Mouse (Mus musculus): ENCODE results near the gene Tent2. TPM values are rescaled to one million over a fixed set of nuclear protein-coding genes. Genes with fewer than 3 reads are reported as not detected.
A peak's percentile ranks its signal among the peaks of the same experiment; 100 is the strongest.
"Not testable (repeated sequence)": the region's sequence is repeated elsewhere in the genome, so short reads cannot be mapped to it uniquely, and the experiment has no call there.

Gene Tent2
- 45.7 and 97.1 TPM in 2 replicates for total RNA-seq (2017)

- ATAC-seq (replicated peaks in 1 of 2; ENCODE audit: insufficient read depth in 1 of 2, low FRiP score in 2 of 2, low TSS enrichment in 1 of 2, low read depth in 1 of 2, poor library complexity in 2 of 2, severe bottlenecking in 2 of 2) = peak; percentile 96 to 99
Measured at GRCm38 (mm10) chr13:93191831-93192645, at the start of gene Tent2. Gene Tent2 (minus strand): TSS chr13:93192385.

GRCm38 (mm10) chr13:93241180-93241579 is 49.0 kb upstream of the Tent2 start:
- no peak for ATAC-seq (replicated peaks in 1 of 2; ENCODE audit: insufficient read depth in 1 of 2, low FRiP score in 2 of 2, low TSS enrichment in 1 of 2, low read depth in 1 of 2, poor library complexity in 2 of 2, severe bottlenecking in 2 of 2)

- no peak for ATAC-seq (replicated peaks in 1 of 2; ENCODE audit: insufficient read depth in 1 of 2, low FRiP score in 2 of 2, low TSS enrichment in 1 of 2, low read depth in 1 of 2, poor library complexity in 2 of 2, severe bottlenecking in 2 of 2)
Measured at GRCm38 (mm10) chr13:93239561-93239960, 47.4 kb upstream of the Tent2 start.

GRCm38 (mm10) chr13:93239134-93239533 is 46.9 kb upstream of the Tent2 start:
- no peak for ATAC-seq (replicated peaks in 1 of 2; ENCODE audit: insufficient read depth in 1 of 2, low FRiP score in 2 of 2, low TSS enrichment in 1 of 2, low read depth in 1 of 2, poor library complexity in 2 of 2, severe bottlenecking in 2 of 2)

- ATAC-seq (replicated peaks in 1 of 2; ENCODE audit: insufficient read depth in 1 of 2, low FRiP score in 2 of 2, low TSS enrichment in 1 of 2, low read depth in 1 of 2, poor library complexity in 2 of 2, severe bottlenecking in 2 of 2) = peak; percentile 46 to 51; a peak in 1 of 4 replicates
Measured at GRCm38 (mm10) chr13:93237677-93238398, 45.7 kb upstream of the Tent2 start.

- ATAC-seq (replicated peaks in 1 of 2; ENCODE audit: insufficient read depth in 1 of 2, low FRiP score in 2 of 2, low TSS enrichment in 1 of 2, low read depth in 1 of 2, poor library complexity in 2 of 2, severe bottlenecking in 2 of 2) = no peak
Measured at GRCm38 (mm10) chr13:93234267-93235039, 42.3 kb upstream of the Tent2 start.

GRCm38 (mm10) chr13:93232335-93232734 is 40.1 kb upstream of the Tent2 start:
- ATAC-seq (replicated peaks in 1 of 2; ENCODE audit: insufficient read depth in 1 of 2, low FRiP score in 2 of 2, low TSS enrichment in 1 of 2, low read depth in 1 of 2, poor library complexity in 2 of 2, severe bottlenecking in 2 of 2) = no peak

- ATAC-seq (replicated peaks in 1 of 2; ENCODE audit: insufficient read depth in 1 of 2, low FRiP score in 2 of 2, low TSS enrichment in 1 of 2, low read depth in 1 of 2, poor library complexity in 2 of 2, severe bottlenecking in 2 of 2) = peak; percentile 92
Measured at GRCm38 (mm10) chr13:93231016-93231415, 38.8 kb upstream of the Tent2 start.

GRCm38 (mm10) chr13:93211741-93212140 is 19.6 kb upstream of the Tent2 start:
- no peak for ATAC-seq (replicated peaks in 1 of 2; ENCODE audit: insufficient read depth in 1 of 2, low FRiP score in 2 of 2, low TSS enrichment in 1 of 2, low read depth in 1 of 2, poor library complexity in 2 of 2, severe bottlenecking in 2 of 2)

- ATAC-seq (replicated peaks in 1 of 2; ENCODE audit: insufficient read depth in 1 of 2, low FRiP score in 2 of 2, low TSS enrichment in 1 of 2, low read depth in 1 of 2, poor library complexity in 2 of 2, severe bottlenecking in 2 of 2) = no peak
Measured at GRCm38 (mm10) chr13:93192646-93193026, 451 bp upstream of the Tent2 start.

- ATAC-seq (replicated peaks in 1 of 2; ENCODE audit: insufficient read depth in 1 of 2, low FRiP score in 2 of 2, low TSS enrichment in 1 of 2, low read depth in 1 of 2, poor library complexity in 2 of 2, severe bottlenecking in 2 of 2) = no peak
Measured at GRCm38 (mm10) chr13:93189416-93189815, 2.8 kb downstream of the Tent2 start.

- no peak for ATAC-seq (replicated peaks in 1 of 2; ENCODE audit: insufficient read depth in 1 of 2, low FRiP score in 2 of 2, low TSS enrichment in 1 of 2, low read depth in 1 of 2, poor library complexity in 2 of 2, severe bottlenecking in 2 of 2)
Measured at GRCm38 (mm10) chr13:93188738-93189137, 3.4 kb downstream of the Tent2 start.

GRCm38 (mm10) chr13:93187792-93188191 is 4.4 kb downstream of the Tent2 start:
- not testable (repeated sequence) for ATAC-seq (replicated peaks in 1 of 2; ENCODE audit: insufficient read depth in 1 of 2, low FRiP score in 2 of 2, low TSS enrichment in 1 of 2, low read depth in 1 of 2, poor library complexity in 2 of 2, severe bottlenecking in 2 of 2)

GRCm38 (mm10) chr13:93180351-93180750 is 11.8 kb downstream of the Tent2 start:
- ATAC-seq (replicated peaks in 1 of 2; ENCODE audit: insufficient read depth in 1 of 2, low FRiP score in 2 of 2, low TSS enrichment in 1 of 2, low read depth in 1 of 2, poor library complexity in 2 of 2, severe bottlenecking in 2 of 2) = no peak

GRCm38 (mm10) chr13:93179522-93179921 is 12.7 kb downstream of the Tent2 start:
- peak in 1 of 2 experiments; percentile 48; a peak in 1 of 4 replicates for ATAC-seq (replicated peaks in 1 of 2; ENCODE audit: insufficient read depth in 1 of 2, low FRiP score in 2 of 2, low TSS enrichment in 1 of 2, low read depth in 1 of 2, poor library complexity in 2 of 2, severe bottlenecking in 2 of 2)

- ATAC-seq (replicated peaks in 1 of 2; ENCODE audit: insufficient read depth in 1 of 2, low FRiP score in 2 of 2, low TSS enrichment in 1 of 2, low read depth in 1 of 2, poor library complexity in 2 of 2, severe bottlenecking in 2 of 2) = no peak
Measured at GRCm38 (mm10) chr13:93177571-93177970, 14.6 kb downstream of the Tent2 start.

GRCm38 (mm10) chr13:93163303-93163702 is 28.9 kb downstream of the Tent2 start:
- ATAC-seq (replicated peaks in 1 of 2; ENCODE audit: insufficient read depth in 1 of 2, low FRiP score in 2 of 2, low TSS enrichment in 1 of 2, low read depth in 1 of 2, poor library complexity in 2 of 2, severe bottlenecking in 2 of 2) = no peak

- ATAC-seq (replicated peaks in 1 of 2; ENCODE audit: insufficient read depth in 1 of 2, low FRiP score in 2 of 2, low TSS enrichment in 1 of 2, low read depth in 1 of 2, poor library complexity in 2 of 2, severe bottlenecking in 2 of 2) = no peak
Measured at GRCm38 (mm10) chr13:93162456-93162855, 29.7 kb downstream of the Tent2 start.
